Mouse (Mus musculus) liver, postnatal 0 days (tissue): Measurements from ENCODE around the gene Cdh23. TPM values are rescaled to one million over a fixed set of nuclear protein-coding genes. Genes with fewer than 3 reads are reported as not detected.

Experiments used
- ATAC-seq: fragments of 200-750 bp; cut with Nextera tagmentation; 2 replicates; pipeline ENCODE4 v1.8.0; 2017; ENCODE audit warnings: mild to moderate bottlenecking, moderate library complexity
- DNase-seq: peaks from one replicate; pipeline ENCODE4 v3.0.0-alpha.2; 2016
- H3K27ac ChIP-seq: fragments of 300-500 bp; sonication (generic); 2 replicates; pipeline ENCODE4 v1.5.1; 2014; ENCODE audit warnings: antibody characterized with exemption, moderate library complexity, mild to moderate bottlenecking, low read depth
- H3K27me3 ChIP-seq: fragments of 300-500 bp; sonication (generic); 2 replicates; pipeline ENCODE4 v1.6.1; 2014; ENCODE audit warnings: low read length, control low read depth, mixed read lengths; ENCODE audit not compliant: insufficient read depth
- H3K36me3 ChIP-seq: fragments of 300-500 bp; sonication (generic); replicated peaks from 2 replicates; pipeline ENCODE4 v1.6.1; 2014; ENCODE audit warnings: mild to moderate bottlenecking, control low read depth, low read length, moderate library complexity, mixed read lengths; ENCODE audit not compliant: insufficient read depth
- H3K4me1 ChIP-seq: fragments of 300-500 bp; sonication (generic); 2 replicates; pipeline ENCODE4 v1.6.1; 2014; ENCODE audit warnings: antibody characterized with exemption, mild to moderate bottlenecking, control low read depth; ENCODE audit not compliant: insufficient read depth
- H3K4me2 ChIP-seq: fragments of 300-500 bp; sonication (generic); 2 replicates; pipeline ENCODE4 v1.6.1; 2014; ENCODE audit warnings: low read depth, mild to moderate bottlenecking, low read length, moderate library complexity, mixed read lengths
- H3K4me3 ChIP-seq: fragments of 300-500 bp; sonication (generic); 2 replicates; pipeline ENCODE4 v1.5.1; 2014; ENCODE audit warnings: low read depth, low read length
- H3K9ac ChIP-seq: fragments of 300-500 bp; sonication (generic); replicated peaks from 2 replicates; pipeline ENCODE4 v1.6.1; 2014; ENCODE audit warnings: mild to moderate bottlenecking, moderate library complexity
- H3K9me3 ChIP-seq: fragments of 300-500 bp; sonication (generic); 2 replicates; pipeline ENCODE4 v1.6.1; 2016; ENCODE audit warnings: mild to moderate bottlenecking, control low read depth, low read length, mixed read lengths
- CTCF ChIP-seq: sonication (generic); IDR thresholded peaks from 2 replicates; pipeline ENCODE4 v1.5.1; 2016; ENCODE audit warnings: antibody characterized with exemption, low read depth
- EP300 ChIP-seq: IDR thresholded peaks from 2 replicates; pipeline ENCODE4 v1.6.1; 2016; ENCODE audit warnings: antibody characterized with exemption, low read depth, mild to moderate bottlenecking
- WGBS: fragments of 180-500 bp; shearing (Covaris S2); extraction: QIAGEN DNeasy Blood & Tissue Kit; methylation state at CpG from one replicate; pipeline ENCODE4 v1.1.7; 2014; ENCODE audit not compliant: insufficient replicate concordance; 5-methylcytosine and 5-hydroxymethylcytosine counted together
- polyA plus RNA-seq: library from polyadenylated mRNA; unstranded; fragments of >200 nt; fragmentation: Nextera tagmentation; extraction: Ambion mirVana; gene quantifications from 2 replicates; pipeline ENCODE4 v1.2.1, GENCODE M21; 2015

Gene Cdh23
- polyA plus RNA-seq, 1 experiment from 2014 or later, result 0.28 TPM

GRCm38 (mm10) chr10:60354003-60354325 is 342.3 kb downstream of the Cdh23 start:
- TF ChIP-seq EP300 (no peak), CTCF (no peak)
- 86% methylated on average over 4 of the region's 4 CpGs for WGBS
- no peak for DNase-seq
- H3K9me3 ChIP-seq, result no peaks in the 10 kb centered on the region
- no peaks in the 10 kb centered on the region for H3K27me3 ChIP-seq
- no peak overlapping the region for H3K27ac ChIP-seq
- H3K4me2 ChIP-seq, result no peak overlapping the region
- ATAC-seq, result no peak
- no peak overlapping the region for H3K9ac ChIP-seq
- no peak overlapping the region for H3K4me3 ChIP-seq
- H3K4me1 ChIP-seq, result peaks cover 28% of the 10 kb centered on the region
- H3K36me3 ChIP-seq, result peaks cover 9% of the 10 kb centered on the region; the same call in 1 of the 2 replicates

- H3K36me3 ChIP-seq, result peaks cover 6% of the 10 kb centered on the region; the same call in 1 of the 2 replicates
- H3K27me3 ChIP-seq, result no peaks in the 10 kb centered on the region
- H3K9me3 ChIP-seq, result no peaks in the 10 kb centered on the region
- H3K4me2 ChIP-seq, result no peak overlapping the region
- no peak overlapping the region for H3K27ac ChIP-seq
- no peak overlapping the region for H3K4me3 ChIP-seq
- ATAC-seq (no peak), DNase-seq (no peak)
- TF ChIP-seq CTCF (no peak), EP300 (no peak)
- peaks cover 34% of the 10 kb centered on the region for H3K4me1 ChIP-seq
- 83% methylated on average over 5 of the region's 5 CpGs for WGBS
- no peak overlapping the region for H3K9ac ChIP-seq
These were observed 342.9 kb downstream of the Cdh23 start for GRCm38 (mm10) chr10:60353241-60354002.

- WGBS, result 32% methylated on average over 7 of the region's 7 CpGs
- 0 out of 2 replicates have a peak overlapping the region, but pooled peaks have one; percentile 17 for H3K9ac ChIP-seq
- no peaks in the 10 kb centered on the region for H3K27me3 ChIP-seq
- ATAC-seq, result peak; percentile 37
- peak overlapping the region; percentile 91 for H3K4me2 ChIP-seq
- peak overlapping the region; percentile 94 for H3K27ac ChIP-seq
- TF ChIP-seq CTCF (no peak), EP300 (no peak)
- H3K4me3 ChIP-seq, result no peak overlapping the region
- H3K36me3 ChIP-seq, result no peaks in the 10 kb centered on the region
- H3K4me1 ChIP-seq, result peaks cover 49% of the 10 kb centered on the region
- DNase-seq, result peak; percentile 67
- no peaks in the 10 kb centered on the region for H3K9me3 ChIP-seq
These were observed 344.4 kb downstream of the Cdh23 start for GRCm38 (mm10) chr10:60351761-60352455.

- H3K9me3 ChIP-seq, result no peaks in the 10 kb centered on the region
- H3K4me1 ChIP-seq, result peaks cover 55% of the 10 kb centered on the region
- no peaks in the 10 kb centered on the region for H3K36me3 ChIP-seq
- H3K4me2 ChIP-seq, result peak overlapping the region; percentile 91
- WGBS, result 23% methylated on average over 3 of the region's 3 CpGs
- TF ChIP-seq CTCF (no peak), EP300 (no peak)
- ATAC-seq, result no peak
- H3K4me3 ChIP-seq, result peak overlapping the region; percentile 77
- peak; percentile 26 for DNase-seq
- peak overlapping the region; percentile 94 for H3K27ac ChIP-seq
- peak overlapping the region; percentile 17; the same call in 1 of the 2 replicates for H3K9ac ChIP-seq
- H3K27me3 ChIP-seq, result no peaks in the 10 kb centered on the region
These were observed 345.0 kb downstream of the Cdh23 start for GRCm38 (mm10) chr10:60351248-60351647.

- H3K36me3 ChIP-seq, result no peaks in the 10 kb centered on the region
- no peak overlapping the region; the same call in 1 of the 2 replicates for H3K9ac ChIP-seq
- H3K9me3 ChIP-seq, result no peaks in the 10 kb centered on the region
- peaks cover 58% of the 10 kb centered on the region for H3K4me1 ChIP-seq
- DNase-seq (peak; percentile 92), ATAC-seq (no peak)
- peak overlapping the region; percentile 91 for H3K4me2 ChIP-seq
- TF ChIP-seq EP300, result no peak
- TF ChIP-seq CTCF, result no peak
- H3K27ac ChIP-seq, result peak overlapping the region; percentile 94
- no peaks in the 10 kb centered on the region for H3K27me3 ChIP-seq
- H3K4me3 ChIP-seq, result peak overlapping the region; percentile 77
- WGBS, result 13% methylated on average over 3 of the region's 3 CpGs
These were observed 345.5 kb downstream of the Cdh23 start for GRCm38 (mm10) chr10:60350805-60351167.

- Histone ChIP-seq H3K9ac (peak overlapping the region; percentile 36), H3K36me3 (no peaks in the 10 kb centered on the region), H3K4me1 (peaks cover 58% of the 10 kb centered on the region), H3K27me3 (no peaks in the 10 kb centered on the region), H3K27ac (peak overlapping the region; percentile 94), H3K4me3 (peak overlapping the region; percentile 77), H3K4me2 (peak overlapping the region; percentile 91), H3K9me3 (no peaks in the 10 kb centered on the region)
- 39% methylated on average over 5 of the region's 5 CpGs for WGBS
- DNase-seq (no peak), ATAC-seq (no peak)
- TF ChIP-seq CTCF, result no peak
- no peak for TF ChIP-seq EP300
These were observed 346.0 kb downstream of the Cdh23 start for GRCm38 (mm10) chr10:60350077-60350804.
